Mouse (Mus musculus) CH12F3 (cell line): ENCODE results near the gene Ssc4d.

ENCODE experiments used
- in situ Hi-C: fragments of 300-500 bp; cut with MboI; formaldehyde crosslinking; loops from 2 replicates; pipeline ENCODE4 v1.14.3; 2020; ENCODE audit warnings: low sequenced_read_pairs

The Ssc4d gene

DNA sequence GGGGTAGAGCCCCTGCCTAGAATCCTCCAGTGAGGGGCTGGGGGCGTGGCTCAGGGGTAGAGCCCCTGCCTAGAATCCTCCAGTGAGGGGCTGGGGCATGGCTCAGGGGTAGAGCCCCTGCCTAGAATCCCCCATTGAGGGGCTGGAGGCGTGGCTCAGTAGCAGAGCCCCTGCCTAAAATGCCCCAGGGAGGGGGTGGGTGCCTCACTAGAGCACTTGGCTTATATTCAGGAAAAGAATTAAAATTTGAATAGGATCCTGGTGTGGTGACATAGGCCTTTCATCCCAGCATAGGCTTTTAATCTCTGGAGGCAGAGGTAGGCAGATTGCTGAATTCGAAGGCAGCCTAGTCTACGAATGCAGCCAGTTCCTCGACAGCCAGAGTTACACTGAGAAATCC, 5.0 kb upstream of the Ssc4d start:
- in situ Hi-C loops: loop anchor here (10.0 kb wide), 1 partner anchor 85 kb away; no protein-coding TSS in a partner anchor

DNA sequence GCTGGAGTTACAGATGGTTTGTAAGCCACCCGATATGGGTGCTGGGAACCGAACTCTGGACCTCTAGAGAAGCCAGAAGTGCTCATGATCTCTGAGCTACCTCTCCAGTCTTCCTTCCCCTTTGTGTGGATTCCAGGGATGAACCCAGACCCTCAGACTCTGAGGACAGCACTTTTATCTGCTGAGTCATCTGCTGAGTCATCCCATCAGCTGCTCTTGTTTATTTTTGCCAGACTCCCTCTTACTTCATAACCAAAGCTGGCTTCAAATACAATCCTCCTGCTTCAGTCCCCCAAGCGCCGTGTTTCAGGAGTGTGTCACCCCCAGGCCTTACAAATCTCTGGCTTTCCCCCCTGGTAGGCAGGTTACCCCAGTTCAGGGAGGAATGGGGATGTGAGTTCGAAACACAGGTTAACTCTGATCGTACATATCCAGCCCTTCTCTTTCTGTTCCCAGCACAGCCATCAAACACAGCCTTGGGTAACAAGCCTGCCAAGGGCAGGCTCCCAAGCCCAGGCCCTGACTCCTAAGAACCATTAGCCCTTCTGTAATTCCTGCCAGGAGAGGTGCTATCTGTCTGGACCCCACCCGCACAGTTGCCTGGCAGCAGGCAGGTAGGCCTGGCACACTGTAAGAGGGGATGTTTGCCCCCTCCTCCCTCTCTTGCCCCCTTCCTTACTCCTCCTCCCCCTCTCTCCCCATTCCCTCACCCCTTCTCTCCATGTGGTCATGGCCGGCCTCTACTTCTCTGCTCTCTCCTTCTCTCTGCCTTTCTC, 1.8 kb upstream of the Ssc4d start:
- in situ Hi-C loops: loop anchor here (10.0 kb wide), 1 partner anchor 89 kb away; no protein-coding TSS in a partner anchor

DNA sequence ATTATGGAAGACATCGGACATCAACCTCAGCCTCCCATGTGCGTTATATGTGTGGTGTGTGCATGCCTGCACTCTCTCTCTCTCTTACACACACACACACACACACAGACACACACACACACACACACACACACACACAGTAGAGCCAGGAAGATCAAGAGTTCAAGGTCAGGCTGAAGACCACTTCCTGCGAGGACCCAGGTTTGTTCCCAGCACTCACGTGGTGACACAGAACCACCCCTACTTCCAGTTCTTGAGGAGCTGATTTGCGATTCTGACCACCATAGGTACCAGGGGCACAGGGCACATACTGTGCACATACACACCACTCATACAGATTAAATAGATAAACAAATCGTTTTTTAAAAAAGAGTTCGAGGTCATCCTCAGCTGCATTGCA, 2.5 kb downstream of the Ssc4d start:
- in situ Hi-C loops: loop anchor here (10.0 kb wide), 1 partner anchor 93 kb away; no protein-coding TSS in a partner anchor

DNA sequence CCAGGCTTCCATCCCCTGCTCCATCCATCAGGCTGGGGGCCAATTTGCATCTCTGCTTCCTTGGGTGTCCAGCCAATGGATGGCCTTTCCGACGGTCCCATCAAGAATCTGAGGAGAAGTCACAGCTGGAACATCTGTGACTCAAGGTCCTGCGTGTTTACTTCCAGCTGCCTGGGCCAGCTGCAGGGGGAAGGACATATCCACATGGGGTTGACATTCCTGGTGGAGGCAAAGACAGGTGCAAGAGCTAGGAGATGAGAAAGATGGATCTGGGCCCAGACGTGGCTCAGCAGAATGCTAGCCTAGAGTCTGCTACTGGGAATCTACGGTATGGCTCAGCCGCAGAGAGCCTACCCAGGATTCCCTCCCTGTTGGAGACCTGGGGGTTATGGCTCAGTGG, 4.1 kb downstream of the Ssc4d start:
- in situ Hi-C loops: loop anchor here (10.0 kb wide), 1 partner anchor 95 kb away; no protein-coding TSS in a partner anchor

DNA sequence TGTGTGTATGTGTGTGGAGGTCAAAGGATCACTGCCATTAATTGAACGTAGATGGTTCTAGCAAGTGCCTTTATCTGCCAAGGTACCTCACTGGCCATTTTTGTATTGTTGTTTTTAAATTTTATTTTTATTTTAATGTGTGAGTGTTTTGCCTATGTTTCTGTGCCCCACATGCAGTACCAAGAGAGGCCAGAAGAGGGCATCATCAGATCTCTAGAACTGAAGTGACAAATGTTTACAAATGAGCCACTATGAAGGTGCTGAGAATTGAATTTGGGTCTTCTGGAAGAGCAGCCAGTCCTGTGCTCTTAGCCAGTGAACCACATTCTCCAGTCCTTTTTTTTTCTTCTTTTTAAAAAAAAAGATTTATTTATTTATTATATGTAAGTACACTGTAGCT, 5.5 kb downstream of the Ssc4d start:
- in situ Hi-C loops: no loop called here

DNA sequence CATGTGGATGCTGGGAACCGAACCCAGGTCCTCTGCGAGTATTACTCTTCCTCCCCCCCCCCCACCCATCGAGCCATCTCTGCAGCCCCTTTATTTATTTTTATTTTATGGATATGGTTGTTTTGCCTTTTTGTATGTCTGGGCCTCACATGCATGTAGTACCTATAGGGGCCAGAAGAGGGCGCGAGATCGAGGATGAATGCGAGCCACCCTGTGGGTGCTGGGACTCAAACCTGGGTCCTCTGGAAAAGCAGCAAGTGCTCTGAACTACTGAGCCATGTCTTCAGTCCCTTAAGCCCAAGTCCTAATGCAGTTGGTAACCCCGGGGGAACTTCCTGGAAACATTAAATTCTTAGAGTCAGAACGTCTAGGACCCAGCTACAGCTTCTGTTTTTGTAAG, 7.5 kb downstream of the Ssc4d start:
- in situ Hi-C loops: no loop called here

DNA sequence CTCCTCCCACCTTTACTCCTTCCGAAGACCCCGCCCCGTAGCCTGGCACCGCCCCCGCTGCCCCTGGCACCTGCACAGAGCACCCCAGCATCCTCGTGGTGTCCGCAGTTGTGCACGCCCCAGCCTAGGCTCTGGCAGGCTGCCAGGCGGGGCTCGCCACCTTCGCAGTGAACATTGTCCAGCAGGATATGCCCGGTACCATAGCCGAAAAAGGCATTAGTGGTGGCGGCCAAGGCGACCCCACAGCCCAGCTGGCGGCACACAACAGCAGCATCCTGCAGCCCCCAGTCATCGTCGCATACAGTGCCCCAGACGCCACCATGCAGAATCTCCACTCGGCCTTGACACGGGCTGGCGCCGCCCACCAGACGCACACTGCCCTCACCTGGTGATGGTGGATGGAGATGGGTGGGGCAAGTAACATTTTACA, 8.8 kb downstream of the Ssc4d start:
- in situ Hi-C loops: no loop called here

DNA sequence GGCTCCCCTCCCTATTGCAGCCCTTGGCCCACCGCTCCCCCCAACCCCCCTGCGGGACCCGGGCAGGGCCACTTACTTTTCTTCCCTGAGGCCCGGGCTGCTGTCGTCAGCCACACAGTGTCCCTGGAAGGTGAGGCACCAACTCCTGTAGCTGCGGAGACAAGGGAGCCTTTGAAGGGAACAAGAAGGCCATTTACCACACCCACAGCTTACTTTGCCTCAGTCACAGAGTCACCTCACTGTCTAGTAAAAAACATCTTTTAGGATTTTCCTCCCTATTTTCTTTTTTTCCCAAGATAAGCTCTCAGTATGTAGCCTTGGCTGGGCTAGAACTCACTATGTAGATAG, 11.1 kb downstream of the Ssc4d start:
- in situ Hi-C loops: no loop called here

DNA sequence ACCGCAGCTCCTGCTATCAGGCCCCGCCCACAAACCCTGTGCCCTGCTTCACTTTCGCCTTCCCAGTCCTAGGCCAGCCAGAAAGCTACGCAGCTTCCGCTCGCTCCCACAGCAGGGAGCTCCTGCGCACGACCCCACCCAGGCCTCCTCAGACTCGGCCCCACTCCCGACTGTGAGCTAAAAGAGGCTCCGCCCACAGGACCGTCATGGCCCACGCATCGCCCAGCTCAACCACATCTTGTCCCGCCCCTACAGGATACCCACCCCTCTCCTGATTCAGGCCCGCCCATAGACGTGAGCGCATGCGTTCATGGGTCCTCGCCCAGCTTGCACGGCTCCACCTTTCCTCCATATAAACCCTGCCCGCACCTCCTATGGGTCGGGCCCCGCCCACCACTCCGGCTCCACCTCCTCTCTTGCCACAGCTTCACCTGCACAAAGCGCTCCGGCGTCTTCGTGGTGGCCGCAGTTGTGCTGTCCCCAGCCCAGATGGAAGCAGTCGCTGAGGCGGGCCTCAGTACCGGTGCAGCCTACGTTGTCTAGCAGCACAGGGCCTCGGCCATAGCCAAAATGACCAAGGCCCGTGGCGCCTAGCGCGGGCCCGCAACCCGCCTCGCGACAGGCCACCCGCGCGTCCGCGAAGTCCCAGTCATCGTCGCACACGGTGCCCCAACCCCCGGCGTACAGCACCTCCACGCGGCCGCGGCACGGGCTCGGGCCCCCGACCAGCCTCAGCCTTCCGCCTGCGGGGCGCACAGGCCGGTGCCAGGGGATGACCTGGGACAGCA, 11.6 kb downstream of the Ssc4d start:
- in situ Hi-C loops: no loop called here

DNA sequence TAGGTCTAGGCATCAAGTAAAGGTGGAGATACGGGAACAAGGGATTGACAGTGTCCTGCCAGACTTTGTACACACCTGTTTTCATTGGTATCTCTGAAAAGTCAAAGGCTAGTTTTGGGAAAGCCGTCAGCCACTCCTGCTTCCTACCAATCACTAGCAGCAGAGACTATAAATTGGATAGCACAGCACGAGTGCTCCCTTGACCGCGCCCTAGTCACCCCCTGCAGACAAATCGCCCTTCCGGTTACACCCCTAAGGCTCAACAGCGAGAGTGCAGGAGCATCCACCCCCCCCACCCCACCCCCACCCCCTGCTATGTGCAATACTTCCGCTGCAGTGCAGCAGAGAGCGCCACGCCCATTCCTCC, 12.2 kb downstream of the Ssc4d start:
- in situ Hi-C loops: no loop called here

DNA sequence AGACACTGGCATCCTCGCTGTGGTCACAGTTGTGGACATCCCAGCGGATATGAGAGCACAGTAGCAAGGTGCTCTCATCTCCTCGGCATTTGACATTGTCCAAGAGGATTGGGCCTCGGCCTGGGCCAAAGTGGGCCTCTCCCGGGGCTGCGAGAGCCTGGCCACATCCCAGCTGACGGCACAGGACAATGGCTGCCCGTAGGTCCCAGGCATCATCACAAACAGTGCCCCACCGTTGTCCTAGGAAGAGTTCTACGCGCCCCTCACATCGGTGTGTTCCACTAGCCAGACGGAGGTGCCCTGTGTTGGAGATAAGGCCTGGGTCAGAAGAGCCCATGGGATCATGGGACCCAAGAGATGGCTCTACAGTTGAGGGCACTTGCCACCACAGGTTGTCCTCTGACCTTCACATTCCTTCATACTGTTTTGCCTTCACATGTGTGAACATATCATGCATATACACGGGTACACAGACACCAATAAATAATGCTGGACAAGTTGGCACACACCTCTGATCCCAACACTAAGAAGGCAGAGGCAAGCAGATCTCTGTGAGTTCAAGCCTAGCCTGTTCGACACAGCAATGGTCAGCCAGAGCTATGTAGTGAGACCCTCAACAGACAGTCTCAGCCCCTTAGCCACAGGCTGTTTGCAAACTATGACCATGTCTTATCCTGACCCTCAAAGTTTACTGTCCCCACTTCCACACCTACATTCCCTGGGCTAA, 13.3 kb downstream of the Ssc4d start:
- in situ Hi-C loops: no loop called here

DNA sequence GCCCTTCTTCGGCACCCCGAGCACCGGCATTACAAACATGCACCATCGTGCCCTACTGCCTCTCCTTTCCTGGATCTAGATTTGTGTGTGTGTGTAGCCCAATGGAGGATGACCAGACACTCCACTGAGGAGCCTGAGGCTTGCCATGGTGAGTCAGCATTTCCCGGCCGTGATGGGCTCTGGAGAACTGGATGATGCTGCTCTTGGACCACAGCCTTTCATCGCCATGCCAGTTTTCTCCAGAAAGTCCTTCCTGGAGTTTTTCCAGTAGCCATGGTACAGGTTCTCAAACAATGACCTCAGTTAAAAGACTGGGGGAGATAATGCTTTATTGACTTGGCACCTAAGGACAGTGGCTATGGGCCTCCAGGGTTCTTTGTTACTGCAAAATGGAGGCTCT, 14.4 kb downstream of the Ssc4d start:
- in situ Hi-C loops: no loop called here

DNA sequence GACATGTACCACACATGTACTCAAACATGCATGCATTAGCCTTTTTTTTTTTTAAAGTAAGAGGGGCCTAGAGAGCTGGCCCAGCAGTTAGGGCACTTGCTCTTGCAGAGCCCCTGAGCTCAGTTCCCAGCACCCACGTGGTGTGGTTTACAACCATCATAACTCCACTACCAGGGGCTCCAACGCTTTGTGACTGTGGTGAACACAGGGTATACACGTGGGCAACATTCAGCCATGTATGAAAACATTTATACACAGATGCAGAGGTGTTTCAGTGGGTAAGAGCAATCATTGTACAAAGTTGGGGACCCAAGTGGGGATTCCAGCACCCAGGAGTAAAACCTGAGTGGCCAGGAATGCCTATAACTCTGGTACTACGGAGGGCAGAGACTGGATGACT, 16.0 kb downstream of the Ssc4d start:
- in situ Hi-C loops: no loop called here

DNA sequence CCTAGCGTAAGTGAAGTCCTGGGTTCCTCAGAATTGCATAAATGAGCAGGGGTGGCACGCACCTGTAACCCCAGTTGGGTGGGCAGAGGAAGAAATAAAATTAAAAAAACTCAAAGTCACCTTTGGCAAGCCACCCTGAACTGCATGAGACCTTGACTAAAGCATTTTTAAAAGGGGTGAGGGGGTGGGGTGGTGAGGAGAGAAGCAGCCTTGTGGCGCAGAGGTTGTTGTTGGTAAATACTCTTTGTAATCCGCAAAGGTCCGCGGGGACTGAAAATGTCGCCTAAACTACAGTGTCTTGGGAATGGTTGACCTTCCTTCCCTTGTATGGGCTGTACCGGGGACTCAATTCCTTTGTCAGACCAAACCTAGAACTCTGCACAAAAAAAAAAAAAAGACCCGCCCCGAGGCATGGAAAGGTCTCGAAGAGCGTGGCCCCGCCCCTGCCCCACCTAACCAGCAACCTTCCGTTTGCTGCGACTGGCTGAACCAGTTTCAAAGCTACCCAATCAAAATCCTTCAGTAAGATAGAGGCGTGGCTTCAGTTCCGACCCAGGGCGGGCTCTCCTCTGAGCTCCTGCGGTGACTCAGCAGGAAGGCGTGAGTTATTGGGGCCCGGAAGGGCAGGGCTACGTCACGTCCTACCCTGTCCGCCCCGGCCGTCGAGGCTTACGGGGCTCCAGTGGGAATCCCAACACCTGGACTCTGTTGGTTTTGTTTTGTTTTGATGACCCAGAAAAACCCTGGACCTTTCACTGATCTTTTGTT, 16.9 kb downstream of the Ssc4d start:
- in situ Hi-C loops: no loop called here

DNA sequence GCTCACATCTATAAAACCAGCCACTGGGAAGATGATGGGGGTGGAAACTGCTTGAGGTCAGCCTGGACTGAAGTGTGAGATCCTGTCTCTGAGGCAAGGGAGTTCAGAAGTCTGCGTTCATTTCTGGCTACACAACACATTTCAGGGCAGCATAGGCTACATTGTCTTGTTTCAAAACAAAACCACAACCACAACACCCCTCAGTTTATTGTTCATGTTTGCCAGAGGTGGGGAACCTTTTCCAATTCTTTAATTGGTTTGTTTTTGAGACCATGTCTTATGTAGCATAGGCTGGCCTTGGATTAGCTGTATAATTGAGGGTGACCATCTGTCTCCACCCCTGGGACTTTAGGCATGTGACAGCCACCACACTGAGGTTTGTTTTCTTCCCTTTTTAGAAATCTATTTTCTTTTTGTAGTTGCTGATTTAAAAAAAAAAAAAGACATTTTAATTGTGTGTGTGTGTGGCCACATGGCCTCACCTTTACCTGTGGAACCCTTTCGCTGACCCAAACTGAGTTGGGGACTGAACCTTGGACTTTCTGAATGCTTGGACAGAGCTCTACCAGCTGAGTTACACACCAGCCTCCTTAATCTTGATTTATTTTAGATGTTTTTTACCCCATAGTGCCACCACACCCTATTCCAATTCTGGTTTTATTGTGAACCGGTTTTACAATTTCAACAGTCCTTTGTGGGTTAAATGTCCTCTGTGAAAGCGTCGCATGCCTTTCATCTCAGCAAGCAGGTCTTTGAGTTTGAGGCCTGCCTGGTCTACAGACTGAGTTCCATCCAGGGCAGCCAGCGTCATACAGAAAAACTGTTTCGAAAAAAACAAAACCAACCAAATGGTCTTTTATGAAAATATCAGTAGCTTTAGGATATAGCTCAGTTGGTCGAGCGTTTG, 17.8 kb downstream of the Ssc4d start:
- in situ Hi-C loops: no loop called here

DNA sequence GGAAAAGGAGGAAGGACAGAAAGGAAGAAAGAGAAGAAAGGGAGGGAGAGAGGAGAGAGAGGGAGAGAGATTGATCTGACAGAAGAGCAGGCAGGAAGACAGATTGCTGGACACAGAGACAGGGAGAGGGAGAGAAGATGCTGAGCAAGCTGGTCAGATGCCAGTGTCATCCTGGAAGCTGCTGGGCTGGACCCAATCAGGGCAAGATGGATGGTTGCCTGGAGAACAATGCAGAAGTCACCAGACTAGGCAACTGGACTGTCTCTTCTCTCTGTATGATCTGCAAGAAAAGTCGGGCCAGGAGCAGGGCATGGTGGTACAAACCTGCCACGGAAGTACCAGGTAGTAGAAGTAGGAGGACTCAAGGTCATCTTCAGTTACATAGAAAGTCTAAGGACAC, 21.5 kb downstream of the Ssc4d start:
- in situ Hi-C loops: no loop called here

DNA sequence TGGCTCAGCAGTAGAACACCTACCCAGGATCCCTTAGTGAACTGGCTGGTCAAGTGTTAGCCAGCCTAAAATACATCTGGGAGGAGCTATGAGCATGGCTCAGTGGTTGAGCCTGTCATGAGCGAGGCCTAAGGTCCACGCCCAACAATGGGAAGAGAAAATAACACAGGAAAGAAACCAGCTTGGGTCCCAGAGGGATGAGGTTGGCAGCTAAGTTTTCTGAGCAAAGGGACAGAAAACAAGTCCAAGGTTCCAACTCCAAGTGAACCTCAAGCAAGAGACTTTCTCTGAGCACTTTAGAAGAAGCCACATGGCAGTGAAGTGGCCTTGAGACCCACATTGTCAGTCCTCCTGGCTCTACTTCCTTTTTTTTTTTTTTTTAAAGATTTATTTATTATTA, 22.7 kb downstream of the Ssc4d start:
- in situ Hi-C loops: no loop called here

DNA sequence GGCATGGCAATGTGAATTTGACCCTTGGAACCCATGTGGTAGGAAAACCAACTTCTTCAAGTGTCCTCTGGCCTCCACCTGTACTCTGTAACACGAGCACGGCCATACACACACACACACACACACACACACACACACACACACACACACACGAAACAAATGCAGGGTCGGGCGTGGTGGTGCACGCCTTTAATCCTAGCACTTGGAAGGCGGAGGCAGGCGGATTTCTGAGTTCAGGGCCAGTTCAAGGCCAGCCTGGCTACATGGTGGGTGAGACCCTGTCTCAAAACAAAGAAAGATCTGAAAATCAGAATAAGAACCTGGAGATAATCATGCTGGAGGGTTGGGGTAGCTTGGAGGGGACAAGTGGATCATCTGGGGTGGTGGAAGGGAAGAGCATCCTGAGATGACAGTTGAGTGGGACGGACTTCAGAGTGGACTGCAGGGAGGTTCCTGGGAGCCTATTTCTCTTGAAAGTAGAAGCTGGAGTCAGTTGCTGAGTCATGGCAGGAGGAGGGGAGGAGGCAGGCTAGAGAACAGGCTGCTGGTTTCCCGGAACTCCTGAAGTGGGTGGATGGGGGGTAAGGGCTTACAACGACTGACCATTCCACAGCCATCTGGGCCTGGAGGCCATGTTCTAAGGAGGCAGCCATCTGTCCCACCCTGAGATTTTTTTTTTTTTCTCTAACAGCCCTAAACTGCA, 23.5 kb downstream of the Ssc4d start:
- in situ Hi-C loops: no loop called here

DNA sequence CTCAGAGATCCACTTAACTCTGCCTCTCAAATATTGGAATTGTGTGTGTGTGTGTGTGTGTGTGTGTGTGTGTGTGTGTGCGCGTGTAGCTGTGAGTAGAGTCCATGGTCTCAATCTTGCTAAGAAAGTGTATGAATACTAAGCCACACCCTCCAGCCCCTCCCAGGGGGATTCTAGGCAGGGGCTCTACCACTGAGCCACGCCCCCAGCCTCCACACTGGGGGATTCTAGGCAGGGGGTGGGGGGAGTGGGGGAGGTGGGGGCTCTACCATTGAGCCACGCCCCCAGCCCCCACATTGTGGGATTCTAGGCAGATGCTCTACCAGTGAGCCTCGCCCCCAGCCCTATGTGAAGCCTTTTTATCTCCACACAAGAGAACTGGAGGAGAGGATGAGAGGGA, 27.7 kb downstream of the Ssc4d start:
- in situ Hi-C loops: no loop called here
